Mouse (Mus musculus): ENCODE results near the gene Hist1h3g.
"Not testable (repeated sequence)": the region's sequence is repeated elsewhere in the genome, so short reads cannot be mapped to it uniquely, and the experiment has no call there.

Gene Hist1h3g

DNA sequence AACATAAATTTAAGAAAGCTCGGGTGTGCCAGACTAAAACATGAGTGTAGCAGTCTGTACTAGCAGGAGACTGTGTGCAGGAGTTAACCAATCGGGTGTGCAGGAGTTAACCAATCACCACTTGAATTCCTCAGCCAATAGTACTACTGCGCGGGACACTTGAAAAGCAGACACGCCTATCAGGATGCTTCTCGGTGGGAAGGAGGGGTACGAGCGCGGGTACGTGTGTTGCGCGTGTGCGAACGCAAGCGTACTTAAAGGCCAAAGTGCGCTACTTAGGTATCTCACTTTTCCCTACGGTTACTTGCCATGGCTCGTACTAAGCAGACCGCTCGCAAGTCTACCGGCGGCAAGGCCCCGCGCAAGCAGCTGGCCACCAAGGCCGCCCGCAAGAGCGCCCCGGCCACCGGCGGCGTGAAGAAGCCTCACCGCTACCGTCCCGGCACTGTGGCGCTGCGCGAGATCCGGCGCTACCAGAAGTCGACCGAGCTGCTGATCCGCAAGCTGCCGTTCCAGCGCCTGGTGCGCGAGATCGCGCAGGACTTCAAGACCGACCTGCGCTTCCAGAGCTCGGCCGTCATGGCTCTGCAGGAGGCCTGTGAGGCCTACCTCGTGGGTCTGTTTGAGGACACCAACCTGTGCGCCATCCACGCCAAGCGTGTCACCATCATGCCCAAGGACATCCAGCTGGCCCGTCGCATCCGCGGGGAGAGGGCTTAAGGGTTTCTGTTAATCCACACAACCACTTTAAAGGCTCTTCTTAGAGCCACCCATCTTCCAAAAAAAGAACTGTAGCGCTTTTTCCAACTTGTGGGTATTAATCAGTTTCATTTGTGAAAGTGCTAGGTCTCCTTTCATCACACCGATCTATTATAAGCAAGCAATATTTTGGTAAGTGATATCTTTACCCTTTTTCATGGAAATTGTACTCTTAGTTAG lies at the start of gene Hist1h3g:
TSS of gene Hist1h3g (plus strand) at position 286 of the 939 bp plus-strand sequence.
- not testable (repeated sequence) for H3K27me3 ChIP-seq (ENCODE audit: insufficient read depth, low read length); H3K9me3 ChIP-seq (ENCODE audit: low read length); H3K36me3 ChIP-seq (ENCODE audit: insufficient read depth, low read length)
- peak within 1 kb of the TSS; percentile 83 for H3K4me3 ChIP-seq (replicated peaks; ENCODE audit: low read length)
- peaks cover 37% of the 10 kb centered on the region for H3K4me1 ChIP-seq (replicated peaks; ENCODE audit: low read depth, low read length)

DNA sequence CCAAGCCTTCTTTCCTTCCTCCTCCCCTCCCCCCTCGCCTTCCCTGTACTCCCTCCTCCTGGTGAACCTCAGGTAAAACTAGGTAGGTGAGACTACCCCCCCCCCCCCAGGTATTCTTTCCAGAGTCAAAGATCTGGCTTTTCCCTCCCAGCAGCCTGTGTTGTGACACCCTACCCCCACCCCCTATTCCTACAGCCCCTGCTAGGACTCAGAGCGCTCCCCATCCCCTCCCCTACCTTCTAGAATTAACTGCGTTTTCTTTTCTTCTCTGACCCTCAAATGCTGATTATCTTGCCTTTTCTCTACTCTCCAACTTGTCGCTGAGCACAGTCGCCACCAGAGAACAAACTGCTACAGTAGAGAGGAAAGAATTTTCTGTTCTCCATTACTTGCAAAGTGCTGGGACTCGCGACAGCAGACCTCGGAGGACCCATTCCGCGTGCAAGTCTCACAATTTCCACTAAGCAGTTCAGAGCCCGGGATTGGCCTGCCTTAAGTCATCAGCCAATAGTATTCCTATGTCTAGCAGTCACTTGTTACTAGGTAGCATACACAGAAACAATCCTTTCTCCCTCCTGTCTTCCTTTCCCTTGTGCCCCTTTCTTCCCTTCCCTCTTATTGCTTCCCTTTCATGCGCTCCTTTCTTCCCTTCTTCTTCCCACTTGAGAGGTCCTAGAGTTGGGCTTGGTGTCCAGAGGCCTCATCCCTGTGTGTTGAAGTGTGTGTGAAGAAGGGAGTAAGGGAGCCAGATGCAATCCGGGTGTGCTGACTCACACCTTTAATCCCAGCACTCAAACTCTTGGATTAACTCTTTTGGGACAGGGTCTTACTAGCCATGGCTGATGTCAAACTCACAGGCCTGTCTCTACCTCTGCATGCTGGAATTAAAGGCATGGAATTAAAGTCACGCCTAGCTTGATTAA lies 46.6 kb upstream of the Hist1h3g start, which contains the start of gene Btn2a2:
TSS of gene Btn2a2 (minus strand) at position 458 of the 923 bp plus-strand sequence.
- no peaks in the 10 kb centered on the region for H3K36me3 ChIP-seq (ENCODE audit: insufficient read depth, low read length)
- no peaks in the 10 kb centered on the region for H3K9me3 ChIP-seq (ENCODE audit: low read length)
- H3K4me3 ChIP-seq (replicated peaks; ENCODE audit: low read length) = no peak within 1 kb of the TSS; the same call in 1 of the 2 replicates
- peaks cover 74% of the 10 kb centered on the region for H3K4me1 ChIP-seq (replicated peaks; ENCODE audit: low read depth, low read length)
- no peak for TF ChIP-seq NANOG (IDR thresholded peaks at IDR 0.05; ENCODE audit: borderline replicate concordance, low read length)
- no peak for TF ChIP-seq POU5F1 (IDR thresholded peaks at IDR 0.05; ENCODE audit: borderline replicate concordance, low read length)
- TF ChIP-seq CTCF (conservative IDR thresholded peaks at IDR 0.05; ENCODE audit: low read length) = no peak
- peaks cover 14% of the 10 kb centered on the region for H3K27me3 ChIP-seq (ENCODE audit: insufficient read depth, low read length)

DNA sequence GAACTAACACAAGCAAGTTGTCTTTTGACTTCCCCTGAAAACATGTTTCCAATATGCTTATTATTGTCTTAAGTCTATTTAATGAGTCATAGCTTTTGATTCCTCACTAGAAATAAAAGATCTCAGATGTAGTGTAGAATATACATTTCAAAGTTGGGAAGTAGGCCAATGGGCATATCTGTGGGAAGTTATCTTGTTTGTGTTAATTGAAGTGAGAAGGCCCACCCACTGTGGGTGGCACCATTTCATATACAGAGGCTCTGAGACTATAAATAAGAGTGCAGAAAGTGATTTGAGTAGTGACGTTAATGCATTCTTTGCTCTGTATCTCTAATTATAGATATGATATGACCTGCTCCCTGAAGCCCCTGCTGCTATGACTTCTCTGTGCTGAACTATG lies 44.4 kb upstream of the Hist1h3g start:
- Histone ChIP-seq H3K27me3 (ENCODE audit: insufficient read depth, low read length) (peaks cover 14% of the 10 kb centered on the region), H3K4me3 (replicated peaks; ENCODE audit: low read length) (no peak overlapping the region), H3K36me3 (ENCODE audit: insufficient read depth, low read length) (no peaks in the 10 kb centered on the region), H3K4me1 (replicated peaks; ENCODE audit: low read depth, low read length) (peaks cover 77% of the 10 kb centered on the region), H3K9me3 (ENCODE audit: low read length) (no peaks in the 10 kb centered on the region)
- TF ChIP-seq POU5F1 (IDR thresholded peaks at IDR 0.05; ENCODE audit: borderline replicate concordance, low read length) (no peak), CTCF (conservative IDR thresholded peaks at IDR 0.05; ENCODE audit: low read length) (no peak), NANOG (IDR thresholded peaks at IDR 0.05; ENCODE audit: borderline replicate concordance, low read length) (no peak)

DNA sequence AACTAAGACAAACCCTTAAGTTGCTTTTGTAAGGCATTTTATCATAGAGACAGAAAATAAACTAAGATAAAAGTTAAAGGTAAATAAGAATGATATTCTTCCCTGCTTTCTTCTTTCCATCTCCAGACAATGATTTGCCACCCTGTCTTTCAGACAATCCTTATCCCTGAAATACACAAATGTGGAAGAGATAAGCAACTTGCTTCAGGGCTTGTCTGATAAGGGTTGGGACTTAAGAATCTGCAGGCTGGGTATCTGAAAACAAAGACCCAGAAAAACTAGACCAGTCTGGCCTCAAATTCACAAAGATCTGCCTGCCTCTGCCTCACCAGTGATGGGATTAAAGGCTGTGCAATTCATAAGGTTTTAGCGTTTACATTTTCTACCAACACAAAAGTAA lies 44.0 kb upstream of the Hist1h3g start:
- peaks cover 77% of the 10 kb centered on the region for H3K4me1 ChIP-seq (replicated peaks; ENCODE audit: low read depth, low read length)
- H3K36me3 ChIP-seq (ENCODE audit: insufficient read depth, low read length) = no peaks in the 10 kb centered on the region
- TF ChIP-seq POU5F1 (IDR thresholded peaks at IDR 0.05; ENCODE audit: borderline replicate concordance, low read length) (no peak), NANOG (IDR thresholded peaks at IDR 0.05; ENCODE audit: borderline replicate concordance, low read length) (no peak), CTCF (conservative IDR thresholded peaks at IDR 0.05; ENCODE audit: low read length) (no peak)
- H3K27me3 ChIP-seq (ENCODE audit: insufficient read depth, low read length) = peaks cover 14% of the 10 kb centered on the region
- H3K9me3 ChIP-seq (ENCODE audit: low read length) = no peaks in the 10 kb centered on the region
- no peak overlapping the region for H3K4me3 ChIP-seq (replicated peaks; ENCODE audit: low read length)

DNA sequence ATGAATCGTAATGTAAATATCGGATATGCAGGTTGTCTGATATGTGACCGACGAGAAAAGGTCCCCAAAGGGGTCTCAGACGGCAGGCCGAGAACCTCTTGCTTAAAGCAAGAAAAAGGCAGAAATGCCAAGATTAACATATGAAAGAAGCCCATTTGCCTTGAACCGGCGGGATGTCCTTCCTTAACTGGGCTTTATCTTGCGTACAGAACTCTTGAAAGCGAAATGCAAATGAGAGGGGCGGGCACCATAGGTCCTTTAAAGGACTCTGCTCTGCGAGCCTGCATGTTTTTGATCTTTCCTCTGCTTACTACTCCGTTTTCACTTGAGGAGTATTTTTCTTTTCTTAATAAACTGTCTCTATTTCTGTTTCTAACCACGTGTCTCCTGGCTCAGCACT lies 43.2 kb upstream of the Hist1h3g start:
- H3K36me3 ChIP-seq (ENCODE audit: insufficient read depth, low read length) = no peaks in the 10 kb centered on the region
- H3K4me3 ChIP-seq (replicated peaks; ENCODE audit: low read length) = peak overlapping the region; percentile 41
- TF ChIP-seq POU5F1 (IDR thresholded peaks at IDR 0.05; ENCODE audit: borderline replicate concordance, low read length) = peak; percentile 58; the same call in 1 of the 2 replicates
- no peak for TF ChIP-seq CTCF (conservative IDR thresholded peaks at IDR 0.05; ENCODE audit: low read length)
- peak; percentile 75; the same call in 1 of the 2 replicates for TF ChIP-seq NANOG (IDR thresholded peaks at IDR 0.05; ENCODE audit: borderline replicate concordance, low read length)
- H3K27me3 ChIP-seq (ENCODE audit: insufficient read depth, low read length) = peaks cover 10% of the 10 kb centered on the region
- H3K4me1 ChIP-seq (replicated peaks; ENCODE audit: low read depth, low read length) = peaks cover 75% of the 10 kb centered on the region
- H3K9me3 ChIP-seq (ENCODE audit: low read length) = no peaks in the 10 kb centered on the region

DNA sequence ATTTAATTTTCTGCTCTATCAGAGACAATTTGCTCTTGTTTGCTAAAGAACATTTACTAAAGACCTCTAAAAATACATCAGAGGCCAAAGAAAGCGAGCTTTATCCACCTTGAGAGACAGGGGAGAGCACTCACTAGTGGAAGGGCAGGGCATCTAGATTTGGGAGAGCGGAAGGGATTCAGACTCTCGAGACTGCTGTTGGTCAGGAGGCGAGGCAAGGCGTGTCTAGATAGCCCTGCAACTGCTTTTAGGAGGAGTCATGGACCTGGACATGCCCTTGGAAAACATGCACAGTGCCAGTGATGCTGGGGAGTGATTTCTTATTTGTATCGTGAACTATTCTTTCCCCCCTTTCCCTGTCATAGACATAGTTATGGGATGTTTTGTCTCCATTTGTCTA lies 39.7 kb upstream of the Hist1h3g start:
- H3K27me3 ChIP-seq (ENCODE audit: insufficient read depth, low read length) = no peaks in the 10 kb centered on the region
- H3K4me1 ChIP-seq (replicated peaks; ENCODE audit: low read depth, low read length) = peaks cover 71% of the 10 kb centered on the region
- H3K4me3 ChIP-seq (replicated peaks; ENCODE audit: low read length) = peak overlapping the region; percentile 32; the same call in 1 of the 2 replicates
- H3K9me3 ChIP-seq (ENCODE audit: low read length) = no peaks in the 10 kb centered on the region
- TF ChIP-seq POU5F1 (IDR thresholded peaks at IDR 0.05; ENCODE audit: borderline replicate concordance, low read length) (no peak), NANOG (IDR thresholded peaks at IDR 0.05; ENCODE audit: borderline replicate concordance, low read length) (no peak), CTCF (conservative IDR thresholded peaks at IDR 0.05; ENCODE audit: low read length) (no peak)
- no peaks in the 10 kb centered on the region for H3K36me3 ChIP-seq (ENCODE audit: insufficient read depth, low read length)

DNA sequence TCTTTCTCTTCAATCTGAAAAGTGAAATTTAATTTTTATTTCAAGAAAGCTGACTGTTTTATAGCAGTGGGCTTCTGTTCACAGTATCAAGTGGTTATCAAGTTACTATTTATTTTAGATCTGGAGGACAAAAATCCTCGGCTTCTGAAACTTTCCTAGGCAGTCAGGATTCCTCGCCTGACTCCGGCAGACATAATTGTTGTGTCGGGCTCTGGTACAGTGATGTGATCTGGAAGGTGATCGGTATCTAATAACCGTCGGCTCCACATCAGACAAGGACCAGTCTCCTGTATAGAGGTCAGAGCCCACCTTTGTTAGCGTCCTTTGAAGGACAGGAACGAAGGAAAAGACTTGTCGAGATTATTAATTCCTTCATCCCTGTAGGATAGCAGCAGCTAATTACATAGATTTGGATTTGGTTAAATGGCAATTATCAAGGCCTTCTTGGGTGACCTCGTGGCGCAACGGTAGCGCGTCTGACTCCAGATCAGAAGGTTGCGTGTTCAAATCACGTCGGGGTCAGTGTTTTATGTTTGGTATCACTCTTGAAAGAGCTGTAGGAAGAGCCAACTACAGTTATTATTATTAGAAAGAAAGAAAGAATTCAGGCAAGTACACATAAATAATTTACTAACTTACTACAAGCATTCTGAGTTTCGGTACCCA lies 37.4 kb upstream of the Hist1h3g start:
- Histone ChIP-seq H3K9me3 (ENCODE audit: low read length) (no peaks in the 10 kb centered on the region), H3K36me3 (ENCODE audit: insufficient read depth, low read length) (no peaks in the 10 kb centered on the region), H3K27me3 (ENCODE audit: insufficient read depth, low read length) (no peaks in the 10 kb centered on the region), H3K4me1 (replicated peaks; ENCODE audit: low read depth, low read length) (peaks cover 70% of the 10 kb centered on the region), H3K4me3 (replicated peaks; ENCODE audit: low read length) (peak overlapping the region; percentile 76)
- TF ChIP-seq POU5F1 (IDR thresholded peaks at IDR 0.05; ENCODE audit: borderline replicate concordance, low read length) (no peak), CTCF (conservative IDR thresholded peaks at IDR 0.05; ENCODE audit: low read length) (no peak), NANOG (IDR thresholded peaks at IDR 0.05; ENCODE audit: borderline replicate concordance, low read length) (no peak)

DNA sequence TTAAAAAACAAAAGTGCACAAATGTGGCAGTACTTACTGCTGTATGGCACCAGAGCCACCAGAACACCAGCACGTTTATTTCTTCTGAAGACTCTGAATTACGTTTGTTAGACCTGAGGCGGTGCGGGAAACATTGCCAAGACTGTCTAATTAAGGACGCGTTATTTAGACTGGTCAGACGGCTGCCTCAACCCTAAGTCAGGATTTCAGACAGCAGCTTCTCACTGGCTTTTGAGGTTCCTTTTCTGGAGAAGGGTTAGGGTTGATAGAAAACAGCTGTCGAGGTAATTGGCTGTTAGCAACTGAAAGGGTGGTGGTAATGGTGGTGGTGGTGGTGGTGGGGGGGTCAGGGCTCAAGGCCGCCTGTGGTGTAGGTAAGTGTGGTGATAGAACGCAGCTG lies 36.6 kb upstream of the Hist1h3g start:
- no peaks in the 10 kb centered on the region for H3K9me3 ChIP-seq (ENCODE audit: low read length)
- H3K27me3 ChIP-seq (ENCODE audit: insufficient read depth, low read length) = no peaks in the 10 kb centered on the region
- TF ChIP-seq NANOG (IDR thresholded peaks at IDR 0.05; ENCODE audit: borderline replicate concordance, low read length) (no peak), CTCF (conservative IDR thresholded peaks at IDR 0.05; ENCODE audit: low read length) (no peak), POU5F1 (IDR thresholded peaks at IDR 0.05; ENCODE audit: borderline replicate concordance, low read length) (no peak)
- no peaks in the 10 kb centered on the region for H3K36me3 ChIP-seq (ENCODE audit: insufficient read depth, low read length)
- peak overlapping the region; percentile 76 for H3K4me3 ChIP-seq (replicated peaks; ENCODE audit: low read length)
- peaks cover 68% of the 10 kb centered on the region for H3K4me1 ChIP-seq (replicated peaks; ENCODE audit: low read depth, low read length)

All from E14TG2a.4 (cell line).